Mouse (Mus musculus) spleen, postnatal 0 days (tissue): ENCODE measurements around the gene Ngf. TPM values are rescaled to one million over a fixed set of nuclear protein-coding genes. Genes with fewer than 3 reads are reported as not detected.

Experiments used
- polyA plus RNA-seq: library from polyadenylated mRNA; unstranded; fragments of >200 nt; fragmentation: Nextera tagmentation; extraction: Ambion mirVana; gene quantifications from 2 replicates; pipeline ENCODE4 v1.2.1, GENCODE M21; 2015

Gene Ngf
- polyA plus RNA-seq: 0.78 and 0.79 TPM in 2 replicates

DNA sequence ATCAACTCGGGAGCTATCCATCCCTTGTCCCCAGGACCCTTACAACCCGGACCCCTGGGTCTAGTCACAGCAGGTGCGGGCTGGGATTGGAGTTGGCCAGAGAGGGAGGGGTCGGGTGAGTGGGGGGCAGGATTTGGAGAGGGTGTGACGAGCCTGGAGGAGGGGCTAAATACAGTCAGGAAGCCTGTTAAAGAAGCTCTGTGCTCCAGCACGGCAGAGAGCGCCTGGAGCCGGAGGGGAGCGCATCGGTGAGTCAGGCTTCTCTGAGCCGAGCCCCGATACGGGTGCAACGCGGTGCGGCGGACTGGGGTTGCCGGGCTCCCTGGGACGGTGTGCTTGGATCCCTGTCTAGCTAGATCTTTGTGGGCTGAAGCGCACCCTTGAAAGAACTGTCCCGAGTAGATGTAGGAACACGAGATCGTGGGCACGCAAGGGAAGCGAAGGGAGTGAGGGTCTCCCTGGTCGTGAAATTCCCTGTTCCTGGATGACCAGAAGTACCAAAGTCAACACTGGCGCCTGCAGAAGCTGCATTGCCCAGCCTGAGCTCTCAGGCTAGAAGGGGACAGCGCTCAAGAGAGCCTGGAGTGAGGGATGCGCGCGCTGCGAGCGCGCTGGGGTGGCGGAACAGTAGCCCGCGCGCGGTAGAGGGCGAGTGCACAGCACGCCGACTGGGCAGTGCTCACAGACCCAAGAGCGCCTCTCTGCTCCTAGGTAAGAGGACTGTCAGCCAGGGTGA lies at the start of gene Ngf:
Gene Ngf, plus strand, starts transcription at position 207 of the 736 bp plus-strand sequence.

